Mouse (Mus musculus) forebrain, embryonic 12.5 days (tissue): ENCODE results near the gene Psme1. TPM values are rescaled to one million over a fixed set of nuclear protein-coding genes. Genes with fewer than 3 reads are reported as not detected.

ENCODE experiments used
- ATAC-seq: fragments of 200-750 bp; cut with Nextera tagmentation; 2 replicates; pipeline ENCODE4 v1.8.0; 2017; ENCODE audit warnings: moderate TSS enrichment; ENCODE audit not compliant: low FRiP score
- H3K27ac ChIP-seq: fragments of 300-500 bp; sonication (generic); 2 replicates; pipeline ENCODE4 v1.5.1; 2016; ENCODE audit warnings: mild to moderate bottlenecking
- H3K27me3 ChIP-seq: fragments of 300-500 bp; sonication (generic); 2 replicates; pipeline ENCODE4 v1.6.1; 2016; ENCODE audit warnings: mild to moderate bottlenecking
- H3K36me3 ChIP-seq: fragments of 300-500 bp; sonication (generic); replicated peaks from 2 replicates; pipeline ENCODE4 v1.6.1; 2016; ENCODE audit warnings: mild to moderate bottlenecking
- H3K4me1 ChIP-seq: fragments of 300-500 bp; sonication (generic); 2 replicates; pipeline ENCODE4 v1.6.1; 2016
- H3K4me2 ChIP-seq: fragments of 300-500 bp; sonication (generic); 2 replicates; pipeline ENCODE4 v1.6.1; 2016; ENCODE audit warnings: mild to moderate bottlenecking, moderate library complexity
- H3K4me3 ChIP-seq: fragments of 300-500 bp; sonication (generic); replicated peaks from 2 replicates; pipeline ENCODE4 v1.5.1; 2016; ENCODE audit warnings: mild to moderate bottlenecking
- H3K9ac ChIP-seq: fragments of 300-500 bp; sonication (generic); 2 replicates; pipeline ENCODE4 v1.6.1; 2016; ENCODE audit warnings: mild to moderate bottlenecking
- H3K9me3 ChIP-seq: fragments of 300-500 bp; sonication (generic); 2 replicates; pipeline ENCODE4 v1.6.1; 2016
- WGBS: fragments of 180-500 bp; shearing (Covaris S2); methylation state at CpG from one replicate; pipeline ENCODE4 v1.1.7; 2016; 5-methylcytosine and 5-hydroxymethylcytosine counted together
- polyA plus RNA-seq: library from polyadenylated mRNA; unstranded; fragments of >200 nt; fragmentation: Nextera tagmentation; extraction: Ambion mirVana; gene quantifications from 2 replicates; pipeline ENCODE4 v1.2.1, GENCODE M21; 2016

Psme1 gene
- polyA plus RNA-seq, 1 experiment from 2014 or later = 117 TPM

DNA sequence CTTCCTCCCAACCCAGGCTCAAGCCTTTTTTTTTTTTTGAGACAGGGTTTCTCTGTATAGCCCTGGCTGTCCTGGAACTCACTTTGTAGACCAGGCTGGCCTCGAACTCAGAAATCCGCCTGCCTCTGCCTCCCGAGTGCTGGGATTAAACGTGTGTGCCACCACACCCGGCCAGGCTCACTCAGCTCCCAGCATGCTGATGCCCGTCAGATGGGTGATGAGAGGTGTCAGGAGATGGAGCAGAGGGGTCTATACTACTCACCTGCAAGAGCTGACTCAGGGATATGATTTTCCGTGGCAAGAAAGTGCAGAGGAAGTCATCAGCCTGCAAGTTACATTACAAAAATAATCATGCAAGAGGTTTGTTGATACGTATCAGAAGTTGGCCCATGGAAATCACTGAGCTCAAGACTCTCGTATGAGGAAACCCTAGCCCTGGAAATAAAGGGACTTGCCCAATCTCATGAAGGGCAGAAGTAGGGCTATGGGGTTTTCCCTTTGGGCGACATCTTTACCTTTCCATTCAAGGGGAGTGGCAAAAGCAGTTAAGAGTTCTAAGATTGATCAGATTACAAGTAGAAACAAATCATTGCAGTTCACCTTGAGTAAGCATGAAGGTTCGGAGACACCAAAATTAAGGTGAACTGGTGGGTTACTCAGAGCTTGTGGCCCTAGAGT, 12.0 kb downstream of the Psme1 start:
- Histone ChIP-seq H3K4me1 (peaks cover 34% of the 10 kb centered on the region), H3K36me3 (peaks cover 13% of the 10 kb centered on the region), H3K9ac (peak overlapping the region; percentile 83), H3K9me3 (no peaks in the 10 kb centered on the region), H3K4me3 (peak overlapping the region; percentile 83), H3K27me3 (no peaks in the 10 kb centered on the region; the same call in 1 of the 2 replicates), H3K4me2 (peak overlapping the region; percentile 97), H3K27ac (0 out of 2 replicates have a peak overlapping the region, but pooled peaks have one; percentile 95)
- ATAC-seq = no peak
- 87% methylated on average over 11 of the region's 11 CpGs for WGBS

DNA sequence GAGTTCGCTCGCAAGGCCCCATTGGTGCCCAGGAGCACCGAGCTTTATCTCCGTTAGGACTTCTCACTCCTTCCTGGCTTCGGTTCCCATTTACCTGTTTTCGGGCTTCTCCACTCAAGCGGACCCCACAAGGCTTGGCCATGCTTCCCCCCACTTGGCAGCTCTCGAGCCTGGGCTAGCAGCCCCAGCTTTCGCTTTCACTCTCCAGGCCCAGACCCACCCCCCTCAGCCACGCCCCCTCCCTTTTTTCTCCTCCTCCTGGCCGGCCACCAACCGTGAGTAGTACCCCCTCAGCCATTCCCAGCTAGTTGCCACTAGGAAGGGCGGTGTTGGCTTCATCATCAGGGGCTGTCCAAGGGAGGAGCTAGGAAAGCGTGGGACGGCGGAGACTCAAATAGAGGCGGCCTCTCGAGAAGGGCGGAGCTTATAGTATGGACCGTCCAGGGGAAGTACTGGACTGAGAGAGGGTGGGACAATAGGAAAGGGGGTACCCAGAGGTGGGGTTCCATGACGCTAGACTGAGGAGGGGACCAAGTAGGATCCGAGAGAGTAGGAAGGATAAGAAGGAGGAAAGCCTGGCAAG, 12.9 kb downstream of the Psme1 start, which contains the start of gene Psme2:
Psme2 (minus strand) TSS at position 366 of the 583 bp plus-strand sequence.
- H3K27me3 ChIP-seq = no peaks in the 10 kb centered on the region
- WGBS = 2% methylated on average over 22 of the region's 22 CpGs
- peak within 1 kb of the TSS; percentile 83 for H3K9ac ChIP-seq
- peaks cover 28% of the 10 kb centered on the region for H3K4me1 ChIP-seq
- peak within 1 kb of the TSS; percentile 97 for H3K4me2 ChIP-seq
- H3K4me3 ChIP-seq = peak within 1 kb of the TSS; percentile 83
- H3K36me3 ChIP-seq = peaks cover 22% of the 10 kb centered on the region
- no peaks in the 10 kb centered on the region for H3K9me3 ChIP-seq
- ATAC-seq = peak; percentile 97
- peak within 1 kb of the TSS; percentile 95 for H3K27ac ChIP-seq

DNA sequence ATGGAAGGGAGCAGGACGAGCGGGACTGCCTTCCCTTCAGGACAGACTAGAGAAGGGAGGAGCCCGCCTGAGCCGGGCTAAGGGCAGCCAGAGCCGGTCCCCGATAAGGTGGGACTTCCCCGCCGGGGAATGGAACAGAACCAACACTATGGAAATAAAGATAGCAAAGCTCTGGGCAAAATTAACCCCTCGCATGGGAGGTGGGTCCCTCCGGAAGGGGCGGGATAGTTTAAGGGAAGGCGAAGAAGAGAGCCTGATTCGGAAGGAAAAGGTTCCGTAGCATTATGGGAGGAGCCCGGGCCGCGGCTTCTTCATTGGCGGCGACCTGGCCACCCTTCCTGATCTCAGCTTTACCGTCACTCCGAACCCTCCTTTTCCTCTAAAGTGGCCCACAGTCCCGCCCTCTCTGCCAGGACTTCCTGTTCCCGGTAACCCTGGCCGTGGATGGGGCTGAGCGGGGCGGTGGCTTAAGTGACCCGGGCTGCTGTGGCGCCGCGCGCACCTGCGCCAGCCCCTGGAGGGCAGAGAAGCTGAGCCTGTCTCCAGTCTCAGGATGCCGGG, 13.5 kb downstream of the Psme1 start, which contains the start of gene Rnf31:
Rnf31 (plus strand) TSS at position 378 of the 561 bp plus-strand sequence.
- Histone ChIP-seq H3K4me3 (peak within 1 kb of the TSS; percentile 83), H3K4me2 (peak within 1 kb of the TSS; percentile 97), H3K9me3 (no peaks in the 10 kb centered on the region), H3K9ac (peak within 1 kb of the TSS; percentile 83), H3K36me3 (peaks cover 28% of the 10 kb centered on the region), H3K27ac (peak within 1 kb of the TSS; percentile 95), H3K4me1 (peaks cover 28% of the 10 kb centered on the region), H3K27me3 (no peaks in the 10 kb centered on the region)
- WGBS = under 1% methylated on average over 33 of the region's 33 CpGs
- peak; percentile 91 for ATAC-seq

DNA sequence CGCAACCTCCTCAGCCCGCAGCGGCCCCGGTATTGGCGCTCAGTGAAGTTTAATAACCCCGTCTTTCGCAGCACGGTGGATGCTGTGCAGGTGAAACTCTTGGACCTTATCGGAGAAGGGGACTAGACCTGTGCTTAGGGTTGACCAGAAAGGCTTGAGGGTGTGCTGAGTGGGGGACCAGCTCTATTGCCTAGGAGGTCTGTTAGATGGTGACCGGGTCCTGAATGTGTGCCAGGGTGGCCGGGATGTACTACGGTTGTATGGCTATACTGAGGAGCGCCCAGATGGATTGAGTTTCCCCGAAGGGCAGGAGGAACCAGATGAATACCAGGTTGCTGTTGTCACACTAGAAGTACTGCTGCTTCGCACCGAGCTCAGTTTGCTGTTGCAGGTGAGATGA, 14.3 kb downstream of the Psme1 start:
- H3K27me3 ChIP-seq = no peaks in the 10 kb centered on the region
- no peak for ATAC-seq
- peak overlapping the region; percentile 83 for H3K9ac ChIP-seq
- H3K4me2 ChIP-seq = peak overlapping the region; percentile 97
- peaks cover 36% of the 10 kb centered on the region for H3K36me3 ChIP-seq
- peak overlapping the region; percentile 83 for H3K4me3 ChIP-seq
- no peak overlapping the region for H3K27ac ChIP-seq
- no peaks in the 10 kb centered on the region for H3K9me3 ChIP-seq
- H3K4me1 ChIP-seq = peaks cover 28% of the 10 kb centered on the region
- 8% methylated on average over 16 of the region's 16 CpGs for WGBS

DNA sequence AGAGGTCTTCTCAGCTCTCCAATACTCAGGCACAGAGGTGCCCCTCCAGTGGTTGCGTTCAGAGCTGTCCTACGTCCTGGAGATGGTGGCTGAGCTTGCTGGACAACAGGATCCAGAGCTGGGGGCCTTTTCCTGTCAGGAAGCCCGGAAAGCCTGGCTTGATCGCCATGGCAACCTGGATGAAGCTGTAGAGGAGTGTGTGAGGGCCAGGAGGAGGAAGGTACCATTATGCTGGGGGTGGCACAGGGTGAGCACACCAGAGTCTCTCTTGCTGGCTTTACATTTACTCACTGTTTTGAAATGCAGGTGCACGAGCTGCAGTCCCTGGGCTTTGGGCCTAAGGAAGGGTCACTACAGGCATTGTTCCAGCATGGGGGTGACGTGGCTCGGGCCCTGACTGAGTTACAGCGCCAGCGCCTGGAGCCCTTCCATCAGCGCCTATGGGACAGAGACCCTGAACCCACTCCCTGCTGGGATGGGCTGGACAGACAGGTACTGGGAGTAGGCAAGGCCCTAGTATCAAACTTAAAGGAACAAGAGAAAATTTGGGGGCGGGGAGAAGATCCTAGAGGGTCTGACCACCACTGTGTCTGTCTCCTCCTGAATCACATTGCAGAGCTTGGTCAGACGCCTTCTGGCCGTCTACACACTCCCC, 18.2 kb downstream of the Psme1 start:
- no peak overlapping the region for H3K9ac ChIP-seq
- ATAC-seq = no peak
- 81% methylated on average over 13 of the region's 13 CpGs for WGBS
- H3K36me3 ChIP-seq = peaks cover 60% of the 10 kb centered on the region
- no peaks in the 10 kb centered on the region for H3K9me3 ChIP-seq
- no peak overlapping the region for H3K4me3 ChIP-seq
- H3K4me2 ChIP-seq = no peak overlapping the region
- peaks cover 20% of the 10 kb centered on the region for H3K4me1 ChIP-seq
- no peaks in the 10 kb centered on the region for H3K27me3 ChIP-seq
- no peak overlapping the region for H3K27ac ChIP-seq

DNA sequence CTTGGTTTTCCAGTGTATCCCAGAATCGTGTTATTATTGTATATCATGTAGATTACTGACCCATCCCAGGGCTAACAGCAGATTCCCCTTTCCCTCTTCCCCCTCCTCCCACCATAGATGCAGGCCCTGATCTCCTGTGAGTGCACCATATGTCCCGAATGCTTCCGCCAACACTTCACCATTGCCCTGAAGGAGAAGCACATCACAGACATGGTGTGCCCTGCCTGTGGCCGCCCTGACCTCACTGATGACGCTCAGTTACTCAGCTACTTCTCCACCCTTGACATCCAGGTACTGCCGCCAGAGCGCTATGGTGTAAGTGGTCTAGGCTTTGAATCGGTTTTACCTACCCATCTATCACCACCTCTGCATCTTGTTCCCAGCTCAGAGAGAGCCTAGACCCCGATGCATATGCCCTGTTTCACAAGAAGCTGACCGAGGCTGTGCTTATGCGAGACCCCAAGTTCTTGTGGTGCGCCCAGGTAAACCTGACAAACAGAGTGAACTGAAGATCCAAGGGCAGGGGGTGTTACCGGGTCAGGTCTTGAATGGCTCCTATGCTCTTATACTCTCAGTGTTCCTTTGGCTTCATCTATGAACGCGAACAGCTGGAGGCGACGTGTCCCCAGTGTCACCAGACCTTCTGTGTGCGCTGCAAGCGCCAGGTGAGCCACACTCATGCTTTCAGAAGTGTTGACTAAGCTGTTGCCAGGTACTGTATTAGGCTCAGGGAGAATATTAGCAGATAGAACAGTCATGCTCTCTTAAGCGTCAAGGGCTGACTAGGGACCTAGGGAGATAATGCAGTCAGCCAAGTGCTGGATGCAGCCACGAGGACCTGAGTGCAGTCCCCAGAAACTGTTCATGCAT, 20.8 kb downstream of the Psme1 start:
- ATAC-seq = no peak
- H3K9ac ChIP-seq = no peak overlapping the region
- no peak overlapping the region for H3K4me2 ChIP-seq
- no peaks in the 10 kb centered on the region for H3K9me3 ChIP-seq
- no peaks in the 10 kb centered on the region for H3K27me3 ChIP-seq
- no peak overlapping the region for H3K27ac ChIP-seq
- no peak overlapping the region for H3K4me3 ChIP-seq
- 94% methylated on average over 21 of the region's 21 CpGs for WGBS
- peaks cover 86% of the 10 kb centered on the region for H3K36me3 ChIP-seq
- H3K4me1 ChIP-seq = peaks cover 6% of the 10 kb centered on the region

DNA sequence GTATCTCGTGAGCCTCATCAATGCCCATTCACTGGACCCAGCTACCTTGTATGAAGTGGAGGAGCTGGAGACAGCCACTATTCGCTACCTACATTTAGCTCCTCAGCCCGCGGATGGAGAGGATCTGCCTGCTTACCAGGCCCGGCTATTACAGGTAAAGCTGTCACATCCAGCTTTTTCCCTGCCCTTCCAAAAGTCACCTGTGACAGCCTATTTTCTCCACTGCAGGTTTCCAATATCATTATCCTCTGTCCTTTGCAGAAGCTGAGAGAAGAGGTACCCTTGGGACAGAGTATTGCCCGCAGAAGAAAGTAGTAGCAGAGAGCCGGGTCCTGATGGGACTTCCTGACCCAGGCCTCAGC, 25.3 kb downstream of the Psme1 start, which contains the start of gene Irf9:
Irf9 (plus strand) TSS at position 301 of the 362 bp plus-strand sequence.
- Histone ChIP-seq H3K27ac (peak within 1 kb of the TSS; percentile 13; the same call in 1 of the 2 replicates), H3K36me3 (peaks cover 84% of the 10 kb centered on the region), H3K4me1 (peaks cover 12% of the 10 kb centered on the region), H3K9ac (peak within 1 kb of the TSS; percentile 33; the same call in 1 of the 2 replicates), H3K27me3 (no peaks in the 10 kb centered on the region), H3K4me2 (peak within 1 kb of the TSS; percentile 45), H3K4me3 (peak within 1 kb of the TSS; percentile 26), H3K9me3 (no peaks in the 10 kb centered on the region)
- ATAC-seq = no peak
- WGBS = 88% methylated on average over 7 of the region's 7 CpGs

DNA sequence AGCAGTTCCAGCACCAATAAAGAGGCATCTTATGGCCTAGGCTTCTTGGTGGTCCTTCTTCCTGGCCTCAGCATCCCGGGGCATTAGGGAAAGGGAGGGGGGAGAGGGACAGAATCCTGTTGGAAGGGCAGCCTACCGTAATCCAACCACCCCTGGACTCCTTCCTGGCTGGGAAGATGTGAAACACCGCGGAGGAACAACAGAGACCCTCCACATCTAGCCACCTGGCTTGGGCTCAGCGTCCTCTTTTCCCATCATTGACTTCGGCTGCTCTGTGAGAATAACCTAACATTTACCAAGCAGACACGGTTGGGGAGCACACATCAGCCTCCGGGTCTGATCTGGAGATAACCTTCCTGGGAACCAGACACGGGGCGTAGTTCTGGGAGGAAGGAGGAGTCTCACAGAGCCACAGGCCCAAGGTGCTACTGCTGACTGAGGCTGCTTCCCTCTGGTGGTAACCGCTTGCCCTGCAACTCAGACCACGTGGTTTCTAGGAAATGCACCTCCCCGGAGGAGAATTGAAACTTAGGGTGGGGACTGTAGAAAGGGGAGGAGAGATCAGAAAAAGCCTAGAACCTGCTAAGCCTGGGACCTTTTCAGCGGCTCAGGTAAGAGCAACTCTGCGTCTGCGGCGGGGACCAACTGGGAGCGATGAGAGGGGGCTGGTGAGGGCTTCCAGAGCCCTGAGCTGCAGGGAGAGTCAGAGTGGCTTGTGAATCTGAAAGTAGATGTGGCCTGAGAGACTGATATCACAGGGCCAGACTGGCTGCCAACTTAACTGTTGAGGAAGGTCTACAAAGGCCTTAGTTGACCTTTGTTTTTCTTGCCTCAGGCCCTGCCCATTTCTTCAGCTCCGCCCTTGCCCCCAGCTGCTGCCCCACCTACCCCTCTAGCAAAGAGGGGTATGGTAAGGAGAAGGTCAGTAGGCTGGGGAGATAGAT, 26.0 kb downstream of the Psme1 start:
- Histone ChIP-seq H3K27ac (peak overlapping the region; percentile 13; the same call in 1 of the 2 replicates), H3K27me3 (no peaks in the 10 kb centered on the region), H3K9ac (peak overlapping the region; percentile 33; the same call in 1 of the 2 replicates), H3K36me3 (peaks cover 84% of the 10 kb centered on the region), H3K4me2 (peak overlapping the region; percentile 45), H3K4me3 (peak overlapping the region; percentile 26), H3K4me1 (peaks cover 12% of the 10 kb centered on the region), H3K9me3 (no peaks in the 10 kb centered on the region)
- peak; percentile 84 for ATAC-seq
- 20% methylated on average over 19 of the region's 19 CpGs for whole genome bisulfite sequencing

DNA sequence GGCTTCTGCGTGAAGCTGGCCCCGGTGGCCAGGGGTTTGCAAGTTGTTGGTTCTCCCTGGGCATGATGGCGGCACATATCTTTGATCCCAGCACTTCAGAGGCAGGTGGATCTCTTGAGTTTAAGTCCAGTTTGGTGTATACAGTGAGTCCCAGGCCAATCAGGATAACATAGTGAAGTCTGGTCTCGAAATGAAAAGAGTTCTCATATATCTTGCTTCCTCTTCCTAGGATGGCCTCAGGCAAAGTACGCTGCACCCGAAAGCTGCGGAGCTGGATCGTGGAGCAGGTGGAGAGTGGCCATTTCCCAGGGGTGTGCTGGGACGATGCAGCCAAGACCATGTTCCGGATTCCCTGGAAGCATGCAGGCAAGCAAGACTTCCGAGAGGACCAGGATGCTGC, 26.9 kb downstream of the Psme1 start:
- no peak for ATAC-seq
- WGBS = 95% methylated on average over 11 of the region's 11 CpGs

DNA sequence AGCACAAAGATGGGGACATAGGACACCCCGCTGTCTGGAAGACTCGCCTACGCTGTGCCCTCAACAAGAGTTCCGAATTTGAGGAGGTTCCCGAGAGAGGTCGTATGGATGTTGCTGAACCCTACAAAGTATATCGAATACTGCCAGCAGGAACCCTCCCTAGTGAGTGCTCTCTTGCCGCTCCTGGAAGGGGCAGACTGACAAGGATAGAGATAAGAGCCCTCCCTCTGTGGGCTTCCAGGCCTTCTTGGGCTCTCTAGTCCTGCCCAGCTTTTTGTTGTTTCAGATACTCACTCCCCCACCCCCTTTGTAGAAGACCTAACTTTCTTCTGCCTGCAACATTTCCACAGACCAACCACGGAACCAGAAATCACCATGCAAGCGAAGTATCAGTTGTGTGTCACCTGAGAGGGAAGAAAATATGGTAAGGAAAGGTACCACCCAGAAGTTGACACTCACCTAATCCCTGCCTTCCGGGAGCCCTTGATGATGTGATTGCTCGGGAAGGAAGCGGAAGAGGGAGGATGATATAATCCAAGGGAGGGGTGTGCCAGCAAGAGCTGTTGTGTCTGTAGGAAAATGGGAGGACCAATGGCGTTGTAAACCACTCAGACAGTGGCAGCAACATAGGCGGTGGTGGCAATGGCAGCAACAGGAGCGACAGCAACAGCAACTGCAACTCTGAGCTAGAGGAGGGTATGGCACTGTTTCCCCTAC, 28.0 kb downstream of the Psme1 start:
- Histone ChIP-seq H3K27ac (no peak overlapping the region), H3K27me3 (no peaks in the 10 kb centered on the region), H3K4me2 (no peak overlapping the region), H3K36me3 (peaks cover 74% of the 10 kb centered on the region), H3K9ac (no peak overlapping the region), H3K4me3 (no peak overlapping the region), H3K4me1 (peaks cover 12% of the 10 kb centered on the region), H3K9me3 (no peaks in the 10 kb centered on the region)
- WGBS = 95% methylated on average over 16 of the region's 16 CpGs
- no peak for ATAC-seq

More for the DNA sequence above, 26.9 kb downstream of the Psme1 start:
- Histone ChIP-seq H3K4me1 (peaks cover 12% of the 10 kb centered on the region), H3K9ac (no peak overlapping the region), H3K4me2 (no peak overlapping the region), H3K36me3 (peaks cover 84% of the 10 kb centered on the region), H3K9me3 (no peaks in the 10 kb centered on the region), H3K4me3 (no peak overlapping the region), H3K27me3 (no peaks in the 10 kb centered on the region), H3K27ac (no peak overlapping the region)
